Mouse (Mus musculus): Measurements from ENCODE around the gene Slc35f6.

The Slc35f6 gene

DNA sequence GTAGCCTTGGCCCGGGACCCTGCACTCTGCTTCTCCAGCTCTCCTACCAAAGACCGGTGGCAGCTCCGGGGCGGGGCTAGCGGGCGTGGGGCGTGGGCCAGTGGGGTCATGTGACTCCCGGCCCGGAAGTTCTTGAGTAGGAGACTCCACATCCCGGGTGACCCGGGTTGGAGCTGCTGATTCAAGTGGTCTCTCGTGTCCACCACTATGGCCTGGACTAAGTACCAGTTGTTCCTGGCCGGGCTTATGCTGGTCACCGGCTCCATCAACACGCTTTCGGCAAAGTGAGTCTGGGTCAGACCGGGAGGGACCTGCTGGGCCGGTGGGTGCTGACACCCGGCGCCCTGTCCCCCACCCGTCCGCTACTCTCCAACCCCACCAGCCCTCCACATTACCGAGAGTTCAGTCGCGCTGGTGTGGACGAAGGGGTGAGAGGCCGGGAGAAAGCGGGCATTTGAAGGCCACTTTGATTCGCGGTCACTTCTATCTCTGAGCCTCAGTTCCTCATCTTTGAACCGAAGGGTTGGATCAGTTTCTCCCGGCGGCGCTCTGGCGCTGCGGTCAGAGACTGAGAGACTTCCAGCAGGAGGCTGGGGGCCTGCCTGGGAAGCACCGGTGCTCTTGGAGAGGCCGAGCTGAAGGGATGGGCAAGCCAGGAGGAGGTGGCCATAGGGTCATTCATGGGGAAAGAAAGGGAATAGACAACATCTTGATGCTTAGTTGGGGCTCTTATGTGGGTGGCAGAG is at the start of gene Slc35f6:
Gene Slc35f6, plus strand, starts transcription at position 119 of the 746 bp plus-strand sequence.
- peak; percentile 97 for DNase-seq

DNA sequence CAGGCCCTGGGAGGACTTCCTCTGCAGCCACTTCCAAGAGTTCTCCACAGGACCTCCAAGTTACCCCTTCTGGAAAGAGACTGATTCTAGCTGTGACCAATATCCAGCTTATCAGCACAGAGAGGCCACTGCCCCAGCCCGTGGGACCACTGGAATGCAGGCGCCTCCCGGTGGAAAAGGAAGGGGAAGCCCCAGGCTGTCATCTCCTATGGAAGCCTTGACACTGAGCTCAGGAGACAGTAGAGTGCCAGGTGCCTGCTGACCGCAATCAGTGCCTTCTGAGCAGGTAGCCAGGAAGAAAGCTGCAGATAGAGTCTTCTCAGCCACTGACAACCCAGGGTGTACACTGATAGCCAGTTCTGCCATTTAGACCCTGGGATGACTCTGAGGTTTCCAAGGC is 46.3 kb upstream of the Slc35f6 start:
- DNase-seq = no peak

DNA sequence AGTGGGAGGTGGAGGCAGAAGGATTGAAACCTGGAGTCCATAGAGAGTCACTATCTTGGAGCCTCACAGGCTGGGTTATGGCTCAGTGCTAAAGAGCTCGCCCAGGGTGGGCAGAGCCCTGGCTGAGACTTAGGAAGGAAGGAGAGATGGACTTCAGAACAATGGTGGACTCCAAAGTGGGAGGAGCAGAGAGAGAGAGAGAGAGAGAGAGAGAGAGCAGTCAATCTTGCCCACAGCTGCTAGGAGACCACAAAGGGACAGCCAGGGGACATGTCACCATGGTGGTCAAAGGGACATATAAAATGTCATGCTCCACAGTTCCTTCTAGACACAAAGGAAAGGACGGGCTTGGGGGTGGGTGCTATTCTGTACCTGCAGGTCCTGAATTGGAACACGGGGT is 44.5 kb upstream of the Slc35f6 start:
- DNase-seq = no peak

DNA sequence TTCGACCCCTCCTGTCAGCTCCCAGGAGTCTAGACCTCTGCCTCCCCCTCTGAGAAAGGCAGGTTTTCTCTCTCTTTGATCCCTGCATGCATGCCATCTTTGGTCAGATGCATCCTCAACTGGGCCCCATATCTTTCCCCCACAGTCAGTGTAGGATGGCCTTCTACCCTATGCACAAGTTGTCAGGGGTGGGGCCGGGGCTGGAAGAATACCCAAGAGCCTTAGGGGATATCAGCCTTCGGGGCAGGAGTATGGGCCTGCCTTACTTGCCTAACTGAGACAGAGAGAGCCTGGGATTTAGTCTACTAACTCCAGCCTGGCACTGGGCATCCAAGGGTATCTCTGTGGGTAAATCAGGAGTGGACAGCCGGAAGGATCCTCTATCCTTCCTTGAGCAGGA is 43.8 kb upstream of the Slc35f6 start:
- no peak for DNase-seq

DNA sequence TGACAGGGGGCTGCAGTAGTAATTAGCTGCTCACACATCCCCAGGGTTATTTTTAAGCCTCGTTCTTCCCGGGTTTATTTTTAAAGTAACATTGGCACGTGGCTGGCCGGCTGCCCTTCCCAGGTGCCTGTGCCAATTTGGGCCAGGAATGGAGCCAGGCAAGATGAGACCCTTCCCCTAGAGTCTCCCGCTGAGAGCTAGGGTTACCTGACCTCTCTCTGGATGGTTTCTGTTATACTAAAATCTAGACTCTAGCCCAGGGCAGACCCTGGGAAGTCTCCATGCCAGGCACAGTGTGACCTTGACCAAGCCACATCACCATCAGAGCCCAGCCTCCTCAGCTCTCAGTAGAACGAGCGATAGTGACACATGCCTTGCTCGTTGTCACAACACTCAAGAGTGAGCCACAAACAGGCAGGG is 43.0 kb upstream of the Slc35f6 start:
- peak; percentile 55 to 57 for DNase-seq

DNA sequence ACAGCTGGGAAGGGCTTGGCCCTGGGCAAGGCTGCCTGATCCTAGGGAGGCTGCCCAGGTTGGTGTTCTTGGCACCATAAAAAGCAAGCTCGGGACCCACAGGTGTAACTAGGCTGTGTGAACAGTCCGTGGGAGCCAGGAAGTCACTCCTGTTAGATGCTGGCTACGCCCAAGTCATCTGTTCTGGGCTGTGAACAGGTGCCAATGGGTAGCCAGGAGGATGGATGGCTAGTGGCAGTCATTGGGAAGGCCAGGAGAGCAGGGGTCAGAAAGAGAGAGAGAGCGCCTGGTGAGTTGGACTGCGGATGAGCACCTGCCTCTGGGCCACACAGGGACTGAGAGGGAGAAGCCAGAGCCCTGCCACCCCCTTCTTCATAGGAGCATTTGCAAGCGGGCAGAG is 42.1 kb upstream of the Slc35f6 start:
- DNase-seq = no peak

DNA sequence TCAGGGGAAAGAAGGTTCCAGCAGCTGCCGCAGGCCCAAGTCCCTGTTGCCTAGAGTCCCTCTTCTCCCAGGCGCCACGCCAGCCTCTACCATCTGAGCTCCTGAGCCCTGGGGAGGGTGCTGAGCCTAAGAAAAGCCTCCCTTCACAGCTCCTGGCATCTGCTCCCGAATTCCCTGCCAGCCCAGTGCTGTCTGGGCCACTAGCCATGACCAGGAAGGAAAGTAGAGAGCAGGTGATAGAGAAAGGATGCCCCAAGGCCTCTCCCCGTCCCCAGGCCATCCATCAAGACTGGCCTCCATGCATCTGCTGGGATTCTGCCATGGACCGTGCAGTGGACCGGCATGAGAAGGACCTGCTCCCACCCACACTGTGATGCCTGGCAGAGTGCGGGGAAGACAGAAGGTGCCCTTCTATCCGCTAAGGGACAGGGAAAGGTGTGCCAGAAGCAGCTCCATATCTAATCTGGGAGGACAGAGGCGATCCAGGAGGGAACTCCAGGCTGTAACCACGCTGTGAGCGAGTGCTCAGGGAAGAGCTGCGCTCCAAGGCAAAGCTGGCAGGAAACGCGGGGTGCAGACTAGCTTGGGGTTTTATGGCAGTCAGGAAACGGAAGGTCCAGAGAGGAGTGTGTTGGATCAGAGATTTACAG is 41.2 kb upstream of the Slc35f6 start:
- DNase-seq = peak; percentile 96 to 97

DNA sequence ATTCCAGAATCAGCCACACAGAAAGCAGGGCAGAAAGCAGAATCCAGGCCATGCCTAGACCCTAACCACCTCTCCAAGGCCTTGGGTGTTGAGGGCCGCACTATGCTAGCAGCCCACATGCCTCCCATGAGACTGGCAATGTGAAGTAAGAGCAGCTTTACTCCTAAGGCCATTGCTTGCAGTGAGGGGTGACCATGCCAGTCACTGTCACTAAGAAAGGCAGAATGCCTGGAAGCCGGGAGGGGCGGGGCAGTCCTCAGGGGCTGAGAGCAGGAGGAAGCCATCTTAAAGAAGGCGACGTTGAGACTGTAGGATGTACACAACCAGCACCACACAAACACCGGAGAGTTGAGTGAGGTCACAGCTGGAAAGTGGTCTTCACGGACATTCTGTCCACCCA is 38.6 kb upstream of the Slc35f6 start:
- no peak for DNase-seq

DNA sequence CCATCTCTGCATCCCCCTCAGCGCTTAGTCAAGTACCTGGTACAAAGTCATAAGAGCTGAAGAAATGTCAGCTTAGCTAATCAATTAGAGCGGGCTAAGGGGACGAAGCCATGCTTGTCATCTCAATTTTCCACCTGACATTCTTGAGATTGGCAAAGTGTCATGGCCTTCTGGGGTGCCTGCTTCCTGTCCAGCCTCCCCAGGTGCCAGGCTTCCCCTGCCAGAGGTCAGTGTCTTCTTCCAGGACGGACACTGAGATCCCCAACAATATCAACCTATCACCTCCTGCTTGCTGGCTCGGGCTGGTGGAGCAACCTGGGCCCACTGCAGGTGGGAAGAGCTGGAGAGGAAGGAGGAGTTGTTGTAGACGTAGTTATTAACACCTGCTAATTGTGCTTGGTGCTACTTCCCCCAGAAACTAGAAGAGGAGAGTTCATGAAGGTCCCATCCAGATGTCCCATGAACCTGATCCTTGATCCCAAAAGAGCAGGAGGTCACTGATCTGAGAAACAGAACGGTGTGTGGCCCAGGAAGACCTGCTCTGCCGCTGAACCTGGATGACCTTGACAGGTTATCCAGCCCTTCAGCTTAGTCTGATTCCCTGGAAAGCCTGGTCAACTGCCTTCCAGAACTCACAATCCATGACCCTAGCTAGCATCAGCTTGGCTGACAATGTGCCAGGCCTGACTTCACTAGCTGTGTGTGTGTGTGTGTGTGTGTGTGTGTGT is 37.7 kb upstream of the Slc35f6 start:
- DNase-seq = no peak

DNA sequence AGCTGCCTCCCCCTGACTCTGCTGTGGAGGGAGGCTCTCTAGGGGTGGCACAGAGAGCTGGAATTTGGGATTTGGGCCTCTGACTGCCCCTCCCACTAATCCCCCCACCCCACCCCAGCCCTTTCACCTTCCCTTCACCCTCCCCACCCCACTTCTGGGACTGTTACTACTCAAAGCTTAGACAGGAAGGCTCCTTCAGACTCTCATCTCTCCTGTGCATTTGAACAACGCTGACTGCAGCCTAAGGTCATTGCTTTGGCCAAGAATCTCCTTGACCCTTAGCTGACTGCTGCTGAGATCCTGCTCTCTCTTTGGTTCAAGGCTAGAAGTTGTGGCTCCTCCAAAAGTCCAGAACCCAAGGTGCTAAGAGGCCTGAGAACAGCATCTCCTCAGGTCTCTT is 36.6 kb upstream of the Slc35f6 start:
- no peak for DNase-seq

DNA sequence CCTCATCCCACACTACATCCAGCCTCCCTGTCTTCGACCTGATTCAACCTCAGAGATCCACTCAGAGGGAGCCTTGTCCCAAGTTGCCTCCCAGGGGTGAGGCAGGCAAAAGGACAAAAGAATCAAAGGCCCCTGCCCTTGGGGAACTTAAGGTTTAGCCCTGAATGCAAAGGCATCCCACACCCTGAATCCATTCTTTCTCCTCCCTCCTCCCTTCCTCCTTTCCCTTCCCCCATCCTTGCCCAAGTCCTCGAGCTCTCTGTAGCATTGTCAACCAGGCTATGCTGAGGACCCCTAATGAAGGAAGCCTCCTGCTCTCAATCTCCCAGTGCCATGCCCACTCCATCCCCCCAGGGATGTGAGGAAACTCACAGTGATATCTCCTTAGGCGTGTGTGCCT is 36.0 kb upstream of the Slc35f6 start:
- DNase-seq = no peak

DNA sequence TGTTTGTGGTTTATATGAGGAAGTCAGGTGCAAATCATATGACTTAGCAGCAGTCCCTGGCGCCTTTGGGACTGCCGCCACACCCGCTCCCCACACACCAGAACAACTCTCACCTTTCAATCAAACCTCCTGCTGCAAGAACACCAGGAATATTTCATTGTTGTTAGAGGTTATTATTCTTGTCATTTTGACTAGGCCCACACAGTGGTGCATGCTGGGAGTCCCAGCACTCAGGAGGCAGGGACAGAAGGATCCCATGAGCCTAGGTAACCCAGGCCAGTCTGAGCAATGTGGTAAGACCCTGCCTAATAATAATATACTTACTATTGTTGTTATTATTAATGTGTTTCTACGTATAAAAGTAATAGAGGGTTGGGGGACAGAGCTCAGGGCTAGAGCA is 35.2 kb upstream of the Slc35f6 start:
- no peak for DNase-seq

DNA sequence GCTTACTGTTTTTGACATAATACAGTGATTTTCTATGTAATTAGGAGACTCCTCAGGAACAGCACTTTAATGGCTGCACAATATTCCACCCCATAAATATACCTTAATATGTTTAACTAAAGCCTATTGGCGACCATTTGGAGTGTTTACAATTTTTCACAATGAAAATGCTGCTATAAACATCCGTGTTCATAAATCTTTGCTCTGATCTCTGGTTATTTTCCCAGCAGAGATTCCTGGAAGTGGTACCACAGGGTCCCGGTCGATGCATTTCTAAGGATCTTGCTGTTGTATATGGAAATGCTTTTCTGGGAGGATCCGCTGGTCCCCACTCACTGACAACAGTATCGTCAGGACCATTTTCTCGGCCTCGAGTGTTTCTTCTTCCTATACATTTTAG is 34.5 kb upstream of the Slc35f6 start:
- DNase-seq = no peak

DNA sequence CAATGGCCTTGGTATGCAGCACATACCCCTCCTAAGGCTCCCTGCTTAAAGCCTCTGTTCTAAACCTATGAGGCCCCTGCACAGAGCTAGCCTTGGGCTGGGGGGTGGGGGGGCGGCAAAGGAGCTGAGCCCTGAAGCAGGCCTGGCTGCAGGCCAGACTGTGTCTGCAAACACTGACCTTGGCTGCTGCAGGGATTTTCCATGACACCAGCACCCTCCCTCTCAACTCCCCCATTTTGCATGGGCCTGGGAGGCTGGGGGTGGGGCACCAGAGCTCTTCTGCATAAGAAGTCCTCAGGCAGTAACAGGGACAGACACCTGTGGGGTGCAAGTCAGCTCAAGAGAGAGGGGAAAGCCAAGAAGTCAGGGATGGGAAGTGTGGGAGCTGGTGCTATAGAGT is 33.5 kb upstream of the Slc35f6 start:
- no peak for DNase-seq

DNA sequence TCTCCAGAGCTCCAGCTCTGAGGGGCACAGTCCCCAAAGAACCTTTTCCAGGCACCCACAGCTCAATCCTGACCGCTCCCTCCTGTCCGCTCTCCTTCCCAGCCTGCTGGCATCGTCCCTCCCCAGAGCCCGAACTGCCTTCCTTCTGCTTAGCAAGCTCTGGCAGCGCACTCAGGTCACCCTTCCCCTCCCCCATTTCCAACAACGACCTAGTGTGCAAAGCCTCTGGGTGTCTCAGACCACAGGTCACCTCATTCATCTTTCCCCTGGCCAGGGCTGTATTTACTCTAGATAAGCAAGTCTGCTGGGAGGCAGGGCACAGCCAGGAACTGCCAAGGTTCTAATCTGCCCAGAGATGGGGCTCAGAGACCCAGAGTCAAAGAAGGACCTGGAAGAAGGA is 32.3 kb upstream of the Slc35f6 start:
- DNase-seq = no peak

DNA sequence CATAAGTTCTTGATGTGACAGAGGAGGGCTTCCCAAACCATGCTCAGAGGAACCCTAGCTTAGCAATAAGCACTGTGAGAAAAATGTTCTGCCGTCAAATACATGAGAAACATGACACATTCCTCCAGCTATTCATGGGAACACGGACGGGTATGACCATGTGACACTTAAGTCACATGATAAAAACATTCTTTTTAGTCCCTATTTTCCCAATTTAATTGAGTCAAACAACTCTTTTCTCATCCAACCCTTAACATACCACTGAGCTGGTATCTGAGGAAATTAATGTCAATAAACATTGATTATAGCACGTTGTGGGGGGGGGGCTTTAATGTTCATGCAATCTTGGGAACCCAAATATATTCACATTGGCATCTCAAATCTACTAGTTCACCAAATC is 31.9 kb upstream of the Slc35f6 start:
- DNase-seq = no peak

DNA sequence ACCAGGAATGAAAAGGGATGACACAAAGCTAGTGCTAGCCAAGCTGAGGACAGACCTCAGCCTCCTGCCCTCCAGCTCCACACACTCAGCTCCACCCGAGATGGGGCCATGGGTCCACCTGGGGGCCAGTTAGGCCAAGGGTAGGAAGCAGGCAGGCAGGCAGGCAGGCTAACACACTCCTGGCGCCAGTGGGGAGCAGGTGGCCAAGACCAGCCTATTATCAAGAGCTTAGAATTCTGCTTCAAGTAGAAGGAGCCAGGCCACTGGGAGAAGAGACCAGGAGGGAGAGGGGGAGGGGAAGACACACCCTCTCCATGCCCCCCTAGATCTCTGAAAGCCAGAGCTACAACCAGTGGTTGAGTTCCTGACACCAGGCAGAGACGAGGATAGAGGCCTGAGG is 31.1 kb upstream of the Slc35f6 start:
- DNase-seq = no peak

DNA sequence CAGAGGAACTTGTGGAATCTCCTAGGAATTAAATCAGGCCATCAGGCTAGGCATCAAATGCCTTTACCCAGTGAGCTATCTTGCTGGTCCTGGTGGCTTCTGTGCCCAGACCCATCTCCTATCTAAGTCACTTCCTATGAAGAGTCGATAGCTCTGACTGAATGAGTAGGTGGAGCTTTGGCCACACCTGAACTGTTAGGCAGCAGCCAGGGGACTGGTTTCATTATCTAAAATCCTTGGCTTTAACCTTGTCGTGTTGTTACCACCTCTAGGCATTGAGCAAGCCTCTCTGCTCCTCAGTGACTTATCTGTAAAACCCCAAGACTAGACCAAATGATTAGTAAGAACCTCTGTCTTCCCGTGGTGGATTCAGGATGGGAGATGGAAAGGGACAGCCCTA is 30.4 kb upstream of the Slc35f6 start:
- DNase-seq = no peak

DNA sequence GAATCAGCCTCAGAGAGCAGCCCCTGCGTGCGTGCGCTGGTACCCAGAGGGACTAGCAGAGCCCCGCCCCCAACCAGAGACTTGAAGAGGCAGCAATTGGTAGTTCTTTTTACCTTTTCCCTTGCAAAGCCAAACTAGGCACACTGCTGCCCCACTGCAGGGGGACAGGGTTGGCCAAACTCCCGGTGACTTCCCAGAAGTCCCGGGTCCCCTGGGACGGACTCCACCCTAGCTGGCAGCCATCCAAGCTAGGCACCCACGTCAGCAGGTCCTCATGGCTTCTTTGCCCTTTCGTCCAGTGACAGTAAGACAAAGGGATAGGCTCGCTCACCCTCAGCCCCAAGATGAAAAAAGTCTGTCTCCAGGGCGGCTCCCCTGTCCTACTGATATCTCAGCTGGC is 29.9 kb upstream of the Slc35f6 start:
- DNase-seq = peak; percentile 45 to 46

DNA sequence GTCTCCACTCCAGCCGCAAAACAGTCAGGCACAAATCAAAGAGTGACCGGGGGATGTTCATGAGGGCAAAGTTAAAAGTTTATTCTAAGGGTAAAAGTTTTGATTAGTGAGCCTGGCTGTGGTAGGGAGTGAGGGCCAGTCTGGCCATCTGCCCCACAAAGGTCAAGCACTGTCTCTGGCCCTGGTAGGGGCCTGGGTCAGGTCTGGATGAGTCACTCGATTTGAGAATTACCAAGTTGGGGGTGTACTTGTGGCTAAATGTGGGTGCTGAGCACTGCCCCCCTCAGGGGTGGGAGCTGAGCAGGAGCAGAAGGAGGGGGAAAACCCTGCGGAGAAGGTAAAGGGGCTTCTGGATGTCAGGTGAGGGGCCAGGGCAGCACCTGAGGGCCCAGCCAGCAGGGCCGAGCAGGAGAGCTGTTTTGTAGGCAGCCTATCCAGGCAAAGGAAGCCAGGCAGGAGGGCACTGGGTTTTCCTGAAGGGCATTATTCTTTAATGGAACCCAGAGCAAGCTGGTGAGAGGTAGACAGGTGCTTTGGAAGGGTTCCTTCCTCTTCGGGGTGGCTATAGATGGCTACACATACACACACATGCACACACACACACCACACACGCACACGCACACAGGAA is 29.2 kb upstream of the Slc35f6 start:
- DNase-seq = no peak

DNA sequence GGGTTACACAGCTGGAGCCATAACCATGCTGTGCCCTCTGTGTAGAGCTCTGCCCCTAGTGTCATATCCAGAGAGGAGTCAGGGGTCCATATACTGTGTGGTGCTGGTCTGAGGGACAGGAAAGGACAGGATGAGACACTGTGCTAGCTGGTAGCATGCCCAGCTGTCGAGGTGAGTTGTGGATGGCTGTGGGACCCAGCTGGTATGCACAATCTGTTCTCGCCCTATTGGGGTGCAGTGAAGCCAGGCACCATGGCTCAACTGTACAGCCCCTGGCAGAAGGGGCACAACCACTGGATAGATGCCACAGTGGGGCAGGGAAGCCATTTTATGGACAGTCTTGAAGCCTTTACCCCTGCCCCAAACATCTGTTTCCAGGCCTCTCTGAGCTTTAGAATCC is 28.5 kb upstream of the Slc35f6 start:
- peak in 1 of 2 experiments; percentile 37 for DNase-seq

DNA sequence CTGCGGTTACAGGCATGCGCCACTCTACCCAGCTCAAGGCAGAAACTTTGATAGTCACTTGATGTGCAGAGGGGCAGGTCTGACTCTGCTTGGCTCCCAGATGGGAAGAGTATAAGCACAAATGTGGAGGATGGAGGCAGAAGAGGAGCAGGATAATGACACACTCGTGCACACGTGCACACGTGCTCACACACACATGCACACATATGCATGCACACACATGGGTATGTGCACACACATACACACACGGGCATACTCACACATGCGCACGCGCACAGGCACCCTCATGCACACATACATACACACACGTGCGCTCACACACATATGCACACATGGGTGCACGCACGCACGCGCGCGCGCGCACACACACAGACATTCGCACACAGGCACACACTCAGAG is 27.2 kb upstream of the Slc35f6 start:
- no peak for DNase-seq

DNA sequence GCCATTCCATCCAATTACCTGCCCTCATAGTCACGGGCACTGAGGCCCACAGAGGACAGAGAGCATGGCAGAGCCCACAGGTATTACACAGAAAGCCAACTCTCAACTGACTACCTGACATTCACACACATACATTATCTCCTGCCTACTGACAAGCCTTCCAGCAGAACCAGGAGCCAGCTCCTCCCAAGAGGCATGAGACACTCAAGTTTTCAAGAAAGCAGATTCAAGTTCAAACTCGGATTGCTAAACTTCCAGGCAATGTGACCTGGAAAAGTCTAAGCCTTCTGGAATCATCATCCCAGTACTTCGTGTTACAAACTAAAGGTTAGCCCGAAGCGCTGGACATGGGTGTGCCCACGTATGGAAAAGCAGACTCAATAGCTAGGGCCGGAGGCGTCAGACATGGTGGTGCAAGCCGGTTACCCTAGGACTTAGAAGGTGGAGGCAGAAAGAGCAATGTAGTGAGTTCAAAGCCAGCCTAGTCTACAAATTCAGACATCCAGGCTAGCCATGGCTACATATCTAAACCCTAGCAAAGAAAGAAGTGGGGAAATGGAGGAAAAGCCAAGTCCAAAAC is 26.4 kb upstream of the Slc35f6 start:
- DNase-seq = no peak
